Mouse (Mus musculus): ENCODE data around the gene Bpifa5.
"Not testable (repeated sequence)": the region's sequence is repeated elsewhere in the genome, so short reads cannot be mapped to it uniquely, and the experiment has no call there.

Bpifa5 gene

DNA sequence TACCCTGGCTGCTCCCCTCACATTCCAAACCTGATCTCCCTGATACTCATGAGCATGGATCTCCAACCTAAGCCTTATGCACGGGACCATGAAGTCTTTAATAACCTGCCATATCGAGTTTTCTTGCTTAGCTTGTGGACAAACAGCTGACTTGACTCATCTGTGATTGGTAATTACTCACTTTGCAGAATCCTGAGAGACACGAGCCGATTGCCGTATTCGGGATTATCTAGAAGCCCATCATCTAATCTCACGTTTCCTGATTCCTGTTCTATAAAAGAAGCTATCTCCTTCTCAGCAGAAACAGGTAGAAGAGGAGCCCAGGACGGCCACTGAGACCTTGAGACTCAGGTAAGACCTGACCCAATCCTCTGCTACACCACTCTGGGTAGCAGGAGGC, at the start of gene Bpifa5:
Bpifa5 (plus strand) TSS at position 301 of the 400 bp plus-strand sequence.
- no peak for DNase-seq

GRCm38 (mm10) chr2:154117381-154117780, 45.0 kb upstream of the Bpifa5 start:
- no peak for DNase-seq

DNA sequence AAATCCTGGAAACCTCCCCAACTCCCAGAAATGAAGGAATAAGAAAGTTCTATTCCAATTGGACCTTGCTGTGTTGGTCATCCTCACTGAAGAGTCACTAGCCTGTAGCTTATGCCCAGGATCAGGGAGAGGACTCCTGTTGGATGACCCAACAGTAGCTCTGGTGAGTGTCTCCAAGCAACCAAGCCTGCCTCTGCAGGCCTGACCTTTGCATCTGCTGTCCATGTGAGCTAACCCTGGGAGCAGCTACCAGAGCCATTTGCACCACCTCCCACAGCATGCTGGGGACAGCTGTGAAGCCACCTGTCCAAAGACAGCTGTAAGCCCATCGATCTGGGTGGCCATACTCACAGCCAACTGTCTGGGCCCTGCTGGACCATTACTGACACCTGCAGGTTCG, 32.3 kb upstream of the Bpifa5 start, which contains the start of gene Bpifa3:
Bpifa3 (plus strand) TSS at position 217 of the 400 bp plus-strand sequence.
- DNase-seq = no peak

DNA sequence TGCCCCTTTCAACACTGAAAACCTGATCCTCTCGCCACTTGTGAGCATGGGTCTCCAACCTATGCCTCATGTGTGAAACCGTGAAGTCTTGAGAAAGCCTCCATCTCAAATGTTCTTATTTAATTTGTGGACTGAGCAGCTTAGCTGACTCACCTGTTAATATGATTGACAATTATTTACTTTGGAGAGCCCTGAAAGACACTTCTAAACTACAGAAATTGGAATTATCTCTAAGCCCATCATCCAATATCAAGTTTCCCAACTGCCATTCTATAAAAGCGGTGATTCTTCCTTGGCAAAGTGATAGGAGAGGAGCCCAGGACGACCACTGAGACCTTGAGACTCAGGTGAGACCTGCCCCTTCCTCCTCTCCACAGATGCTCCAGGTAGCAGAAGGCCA, 19.8 kb upstream of the Bpifa5 start, which contains the start of gene Bpifa1:
Bpifa1 (plus strand) TSS at position 301 of the 400 bp plus-strand sequence.
- no peak for DNase-seq

GRCm38 (mm10) chr2:154143735-154144134, 18.7 kb upstream of the Bpifa5 start:
- no peak for DNase-seq

GRCm38 (mm10) chr2:154147496-154147895, 14.9 kb upstream of the Bpifa5 start:
- no peak for DNase-seq

DNA sequence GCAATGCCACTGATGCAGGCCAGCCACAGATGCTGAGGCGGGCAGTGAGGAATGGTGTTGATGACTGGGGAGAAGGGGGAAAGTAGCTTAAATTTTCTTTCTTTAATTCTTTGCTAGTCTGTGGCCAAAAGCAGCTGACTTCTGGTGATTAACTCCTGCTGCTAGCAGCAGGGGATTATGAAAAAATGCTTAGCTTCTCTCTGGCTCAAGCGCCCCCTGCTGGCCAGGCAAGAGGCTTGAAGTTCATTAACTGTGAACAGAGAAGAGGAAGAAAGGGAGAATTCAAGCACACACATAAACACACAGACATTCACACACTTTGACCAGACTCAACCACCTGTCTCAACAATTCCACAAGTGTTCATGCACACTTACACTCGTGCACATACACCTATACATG, 4.0 kb upstream of the Bpifa5 start:
- peak; percentile 19 for DNase-seq

- DNase-seq = no peak
These were observed 899 bp downstream of the Bpifa5 start for GRCm38 (mm10) chr2:154163306-154163705.

- DNase-seq = peak; percentile 48
These were observed 6.8 kb downstream of the Bpifa5 start for GRCm38 (mm10) chr2:154169172-154169571.

GRCm38 (mm10) chr2:154171621-154172020, 9.2 kb downstream of the Bpifa5 start:
- DNase-seq = no peak

DNA sequence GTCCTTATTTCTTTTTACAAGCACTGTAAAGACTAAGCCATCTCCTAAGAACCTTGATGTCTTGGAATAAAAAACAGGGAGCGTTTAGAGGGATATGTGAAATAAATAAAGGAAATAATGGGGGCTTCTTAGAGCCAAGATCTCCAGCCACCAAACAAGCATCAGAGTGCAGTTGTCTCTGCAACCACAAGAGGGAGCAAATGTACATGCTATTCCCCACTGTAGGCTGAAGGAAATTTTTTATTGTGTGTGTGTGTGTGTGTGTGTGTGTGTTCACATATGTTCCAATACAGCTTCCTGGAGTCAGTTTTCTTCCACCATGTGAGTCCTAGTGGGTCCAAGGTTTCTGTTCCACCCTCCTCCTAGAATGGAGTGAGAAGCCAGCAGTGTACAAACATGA, 10.9 kb downstream of the Bpifa5 start:
- peak; percentile 34 for DNase-seq

- not testable (repeated sequence) for DNase-seq
These were observed 19.5 kb downstream of the Bpifa5 start for GRCm38 (mm10) chr2:154181900-154182299.

DNA sequence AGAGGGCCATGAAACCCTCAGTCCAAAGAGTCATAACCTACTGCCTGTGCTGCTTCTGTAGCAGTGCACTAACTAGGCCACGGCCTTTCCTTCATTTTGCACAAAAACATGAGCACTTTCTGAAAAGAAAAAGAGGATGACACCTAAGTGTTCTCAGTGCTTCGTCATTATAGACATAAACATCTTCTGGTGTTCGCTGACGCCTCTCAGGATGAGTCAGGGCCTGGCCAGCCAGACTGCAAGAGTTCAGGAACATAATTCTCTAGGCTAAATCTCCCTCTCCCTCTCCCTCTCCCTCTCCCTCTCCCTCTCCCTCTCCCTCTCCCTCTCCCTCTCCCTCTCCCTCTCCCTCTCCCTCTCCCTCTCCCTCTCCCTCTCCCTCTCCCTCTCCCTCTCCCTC, 20.7 kb downstream of the Bpifa5 start:
- DNase-seq = not testable (repeated sequence)

- no peak for DNase-seq
These were observed 22.9 kb downstream of the Bpifa5 start for GRCm38 (mm10) chr2:154185319-154185718.

DNA sequence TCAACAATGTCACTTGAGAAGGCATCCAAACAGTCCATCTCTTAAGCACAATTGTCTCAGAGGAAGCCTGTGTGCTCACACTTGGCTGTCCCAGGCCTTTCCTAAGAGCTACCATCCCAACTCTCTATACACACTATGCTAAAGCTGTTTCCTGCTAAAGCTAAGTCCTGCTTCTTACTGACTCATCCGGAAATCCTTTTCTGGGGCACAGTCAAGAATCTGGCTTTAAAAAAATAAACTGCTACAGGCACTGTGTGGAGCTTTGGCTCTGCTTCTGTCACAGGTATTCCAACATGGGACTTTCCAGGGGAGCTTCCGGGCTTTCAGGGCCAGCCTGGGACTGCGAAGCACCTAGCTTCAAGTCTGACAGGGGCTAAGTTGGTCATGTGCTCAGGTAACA, 23.3 kb downstream of the Bpifa5 start:
- DNase-seq = no peak

GRCm38 (mm10) chr2:154187468-154187867, 25.1 kb downstream of the Bpifa5 start:
- DNase-seq = no peak

GRCm38 (mm10) chr2:154189877-154190434, 27.5 kb downstream of the Bpifa5 start:
- DNase-seq = no peak

- no peak for DNase-seq
These were observed 28.3 kb downstream of the Bpifa5 start, which contains the start of gene Bpifb1 for GRCm38 (mm10) chr2:154190546-154191258. Bpifb1 (plus strand) TSS chr2:154190818.

- no peak for DNase-seq
These were observed 29.7 kb downstream of the Bpifa5 start for GRCm38 (mm10) chr2:154192141-154192540.

DNA sequence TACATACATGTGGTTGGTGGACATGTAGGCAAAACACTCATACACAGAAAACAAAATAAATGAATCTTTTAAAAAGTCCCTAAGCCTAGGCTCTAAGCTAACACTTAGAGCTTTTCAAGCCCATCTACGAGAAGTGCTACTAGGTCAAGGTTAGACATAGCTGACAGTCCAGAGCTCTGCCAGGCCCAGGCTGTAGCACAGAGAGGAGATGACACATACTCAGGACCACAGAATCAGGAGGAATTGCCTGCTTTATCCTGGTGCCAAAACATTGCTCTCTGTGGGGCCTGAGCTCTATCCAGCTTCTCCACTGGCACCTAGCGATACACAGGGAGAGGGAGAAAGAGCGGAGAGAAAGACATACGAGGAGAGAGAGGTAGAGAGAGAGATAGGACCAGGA, 30.7 kb downstream of the Bpifa5 start:
- DNase-seq = no peak

DNA sequence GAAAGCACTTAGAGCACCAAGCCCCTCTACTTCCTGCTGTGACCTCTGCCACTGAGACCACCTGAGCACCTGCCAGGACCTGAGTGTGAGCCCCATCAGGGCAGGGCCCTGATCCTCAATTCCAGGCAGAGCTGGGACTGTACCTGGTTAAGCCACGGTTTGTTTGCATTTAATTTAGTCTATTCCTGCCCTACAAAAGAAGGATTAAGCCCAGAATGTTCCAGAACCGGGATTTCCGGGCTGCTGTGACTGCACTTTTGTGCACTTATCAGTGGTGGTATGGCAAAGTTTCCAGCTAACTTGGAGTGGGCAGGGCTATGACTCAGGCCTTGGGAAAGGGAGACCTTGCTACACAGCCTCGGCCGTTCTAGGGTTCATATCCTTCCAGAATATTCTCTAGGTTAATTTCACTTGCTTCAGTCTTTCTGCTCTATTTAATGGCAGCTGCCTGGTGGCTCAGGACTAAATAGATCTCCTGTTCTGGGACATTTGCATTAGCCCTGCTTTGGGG, 31.6 kb downstream of the Bpifa5 start:
- DNase-seq = no peak

DNA sequence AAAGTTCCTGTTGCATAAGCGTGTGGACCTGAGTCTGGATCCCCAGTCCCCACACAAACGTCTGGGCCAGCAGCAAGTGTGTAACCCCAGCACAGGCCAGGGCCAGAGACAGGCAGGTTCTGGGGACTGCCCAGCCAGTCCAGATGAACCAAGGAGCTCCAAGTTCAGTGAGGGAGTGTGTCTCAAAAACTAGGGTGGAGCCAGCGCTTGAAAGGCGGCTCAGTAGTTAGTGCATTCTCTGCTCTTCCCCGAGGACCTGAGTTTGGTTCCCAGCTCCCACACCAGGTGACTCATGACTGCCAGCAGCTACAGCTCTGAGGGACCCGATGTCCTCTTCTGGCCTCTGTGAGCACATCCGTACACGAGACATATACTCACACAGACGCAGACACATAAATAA, 34.6 kb downstream of the Bpifa5 start:
- no peak for DNase-seq

DNA sequence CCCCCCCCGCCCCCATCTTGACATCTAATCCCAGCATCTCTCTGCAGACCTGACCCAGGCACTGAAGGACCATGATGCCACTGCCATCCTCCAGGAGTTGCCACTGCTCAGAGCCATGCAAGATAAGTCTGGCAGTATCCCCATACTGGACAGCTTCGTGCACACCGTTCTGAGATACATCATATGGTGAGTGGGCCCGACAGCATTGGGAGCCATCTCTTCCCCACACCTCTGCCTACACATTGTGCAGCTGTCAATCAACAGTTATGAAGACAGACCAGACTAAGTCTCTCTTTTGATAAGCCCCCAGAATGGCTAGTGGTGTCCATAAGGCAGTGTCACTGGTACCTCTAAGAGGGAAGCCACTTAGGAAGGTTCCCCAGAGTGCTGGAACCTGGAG, 42.2 kb downstream of the Bpifa5 start:
- no peak for DNase-seq

DNA sequence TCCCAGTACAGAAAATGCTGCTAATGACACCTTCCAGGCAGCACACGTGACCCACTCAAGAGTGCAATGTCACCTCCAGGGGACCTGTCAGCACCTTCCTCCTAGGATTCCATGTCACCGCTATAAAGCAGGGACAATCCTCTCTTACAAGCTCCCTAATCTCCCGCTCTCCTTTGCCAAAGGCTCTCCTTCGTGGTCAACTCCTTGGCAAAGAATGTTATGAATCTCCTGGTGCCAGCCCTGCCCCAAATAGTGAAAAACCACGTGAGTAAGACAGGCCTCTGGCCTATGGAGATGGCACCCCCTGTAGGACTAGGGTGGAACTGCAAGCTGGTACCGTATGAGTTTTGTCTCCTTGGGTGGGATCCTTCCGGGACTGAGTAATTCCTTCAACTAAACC, 44.5 kb downstream of the Bpifa5 start:
- DNase-seq = peak; percentile 6

All from kidney, postnatal 14 days (tissue).